Mouse (Mus musculus) midbrain, postnatal 0 days (tissue): ENCODE data around the gene Psmc3. TPM values are rescaled to one million over a fixed set of nuclear protein-coding genes. Genes with fewer than 3 reads are reported as not detected.
"Not testable (repeated sequence)": the region's sequence is repeated elsewhere in the genome, so short reads cannot be mapped to it uniquely, and the experiment has no call there.

Experiments
- ATAC-seq: fragments of 200-750 bp; cut with Nextera tagmentation; 2 replicates; pipeline ENCODE4 v1.8.0; 2017; ENCODE audit warnings: moderate number of reproducible peaks, mild to moderate bottlenecking, moderate TSS enrichment, moderate library complexity; ENCODE audit not compliant: low FRiP score
- DNase-seq: peaks from one replicate; pipeline ENCODE4 v3.0.0-alpha.2; 2015; ENCODE audit warnings: low spot score
- H3K27ac ChIP-seq: fragments of 300-500 bp; sonication (generic); 2 replicates; pipeline ENCODE4 v1.5.1; 2014; ENCODE audit warnings: low read depth, mild to moderate bottlenecking, low read length, mixed read lengths
- H3K27me3 ChIP-seq: fragments of 300-500 bp; sonication (generic); 2 replicates; pipeline ENCODE4 v1.6.1; 2014; ENCODE audit warnings: low read length, control low read depth, mixed read lengths; ENCODE audit not compliant: insufficient read depth
- H3K36me3 ChIP-seq: fragments of 300-500 bp; sonication (generic); 2 replicates; pipeline ENCODE4 v1.6.1; 2014; ENCODE audit warnings: low read length, control low read depth, mixed read lengths; ENCODE audit not compliant: insufficient read depth
- H3K4me1 ChIP-seq: fragments of 300-500 bp; sonication (generic); 2 replicates; pipeline ENCODE4 v1.6.1; 2014; ENCODE audit warnings: mild to moderate bottlenecking, control low read depth, antibody characterized with exemption, low read length, mixed read lengths; ENCODE audit not compliant: insufficient read depth
- H3K4me2 ChIP-seq: fragments of 300-500 bp; sonication (generic); 2 replicates; pipeline ENCODE4 v1.6.1; 2014; ENCODE audit warnings: low read depth, mild to moderate bottlenecking, low read length, mixed read lengths; ENCODE audit not compliant: poor library complexity, severe bottlenecking
- H3K4me3 ChIP-seq: fragments of 300-500 bp; sonication (generic); 2 replicates; pipeline ENCODE4 v1.5.1; 2014; ENCODE audit warnings: low read depth, mild to moderate bottlenecking, low read length, moderate library complexity
- H3K9ac ChIP-seq: fragments of 300-500 bp; sonication (generic); replicated peaks from 2 replicates; pipeline ENCODE4 v1.6.1; 2014; ENCODE audit warnings: mild to moderate bottlenecking, low read length, moderate library complexity, mixed read lengths; ENCODE audit not compliant: poor library complexity, severe bottlenecking
- H3K9me3 ChIP-seq: fragments of 300-500 bp; sonication (generic); 2 replicates; pipeline ENCODE4 v1.6.1; 2016; ENCODE audit warnings: low read length, control low read depth
- CTCF ChIP-seq: IDR thresholded peaks from 2 replicates; pipeline ENCODE4 v1.5.1; 2016; ENCODE audit warnings: antibody characterized with exemption, mild to moderate bottlenecking
- WGBS: fragments of 180-500 bp; shearing (Covaris S2); extraction: QIAGEN DNeasy Blood & Tissue Kit; methylation state at CpG from one replicate; pipeline ENCODE4 v1.1.7; 2014; 5-methylcytosine and 5-hydroxymethylcytosine counted together
- polyA plus RNA-seq: library from polyadenylated mRNA; unstranded; fragments of >200 nt; fragmentation: Nextera tagmentation; extraction: Ambion mirVana; gene quantifications from 2 replicates; pipeline ENCODE4 v1.2.1, GENCODE M21; 2015
- total RNA-seq: library from RNA; depleted of rRNA; stranded (reverse); fragments of >200 nt; gene quantifications from 2 replicates; pipeline ENCODE4 v1.2.3, GENCODE M21; 2014; rRNA removed

Psmc3 gene
- total RNA-seq (166 and 183 TPM in 2 replicates), polyA plus RNA-seq (245 and 253 TPM in 2 replicates)

DNA sequence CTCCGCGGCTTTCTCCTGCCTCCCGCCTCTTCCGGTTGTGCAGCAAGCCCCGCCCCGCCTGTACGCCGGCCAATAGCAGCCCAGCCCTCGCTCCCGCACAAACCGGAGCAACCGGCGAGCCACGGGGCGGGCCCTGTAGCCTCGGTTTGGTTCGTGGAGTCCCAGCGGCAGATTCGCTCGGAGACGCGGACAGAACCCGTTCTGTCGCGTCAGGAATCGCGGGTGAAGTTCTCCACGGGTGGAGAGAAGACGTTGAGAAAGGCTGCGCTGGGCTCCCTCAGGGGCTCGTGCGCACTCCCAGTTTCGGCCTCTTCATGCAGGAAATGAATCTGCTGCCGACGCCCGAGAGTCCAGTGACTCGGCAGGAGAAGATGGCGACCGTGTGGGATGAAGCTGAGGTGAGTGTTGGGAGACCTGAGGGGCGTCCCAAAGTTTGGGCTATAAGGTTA, at the start of gene Psmc3:
Psmc3 (plus strand) TSS at position 76 of the 449 bp plus-strand sequence.
- under 1% methylated on average over 40 of the region's 40 CpGs for WGBS
- peak within 1 kb of the TSS; percentile 84 for H3K9ac ChIP-seq
- H3K27ac ChIP-seq, result peak within 1 kb of the TSS; percentile 97
- H3K4me3 ChIP-seq, result peak within 1 kb of the TSS; percentile 80
- peak; percentile 98 for ATAC-seq
- DNase-seq, result peak; percentile 95
- peak within 1 kb of the TSS; percentile 85 for H3K4me2 ChIP-seq
- H3K4me1 ChIP-seq, result peaks cover 3% of the 10 kb centered on the region; the same call in 1 of the 2 replicates
- H3K36me3 ChIP-seq, result peaks cover 33% of the 10 kb centered on the region
- H3K27me3 ChIP-seq, result no peaks in the 10 kb centered on the region
- no peak for TF ChIP-seq CTCF
- H3K9me3 ChIP-seq, result no peaks in the 10 kb centered on the region

DNA sequence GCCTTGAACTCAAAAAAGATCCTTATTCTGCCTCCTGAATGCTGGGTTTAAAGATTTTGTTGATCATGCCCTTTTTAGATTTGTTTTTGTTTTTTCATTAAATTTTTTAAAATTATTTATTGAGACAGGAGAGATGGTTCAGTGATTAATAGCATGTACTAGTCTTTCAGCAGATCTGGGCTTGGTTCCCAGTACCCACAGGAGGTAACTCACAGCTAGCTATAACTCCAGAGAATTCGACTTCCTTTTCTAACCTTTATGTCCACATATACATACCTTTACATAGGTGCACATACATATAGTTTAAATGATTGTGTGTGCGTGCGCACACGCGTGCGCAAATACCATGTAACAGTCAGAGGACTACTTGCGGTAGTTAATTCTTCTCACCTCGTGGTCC, 45.3 kb upstream of the Psmc3 start:
- H3K4me1 ChIP-seq, result no peaks in the 10 kb centered on the region
- H3K9me3 ChIP-seq, result no peaks in the 10 kb centered on the region
- no peak overlapping the region for H3K4me3 ChIP-seq
- peaks cover 70% of the 10 kb centered on the region for H3K36me3 ChIP-seq
- DNase-seq (no peak), ATAC-seq (no peak)
- no peaks in the 10 kb centered on the region for H3K27me3 ChIP-seq
- H3K4me2 ChIP-seq, result no peak overlapping the region
- no peak overlapping the region for H3K9ac ChIP-seq
- no peak overlapping the region for H3K27ac ChIP-seq
- 98% methylated on average over 8 of the region's 8 CpGs for WGBS
- TF ChIP-seq CTCF, result no peak

DNA sequence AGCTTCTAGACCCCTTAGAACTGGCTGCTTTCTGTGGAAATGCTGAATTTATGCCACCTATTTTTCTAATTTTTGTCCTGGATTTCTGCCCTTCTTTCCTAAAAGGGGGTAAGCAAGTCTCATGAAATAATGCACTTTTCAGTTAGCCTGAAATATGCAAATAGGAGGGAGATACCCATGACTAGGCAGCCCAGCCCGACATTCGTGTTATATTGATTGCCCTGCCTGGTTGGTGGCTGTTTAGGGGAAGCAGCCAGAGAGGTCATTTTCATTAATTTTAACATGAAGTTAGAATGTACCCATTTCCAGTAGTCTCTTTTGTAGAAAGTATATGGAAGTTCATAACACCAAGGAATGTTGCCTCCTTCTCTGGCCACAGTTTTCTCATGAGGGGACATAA, 39.9 kb upstream of the Psmc3 start:
- WGBS, result 92% methylated on average over 2 of the region's 2 CpGs
- Histone ChIP-seq H3K27ac (no peak overlapping the region), H3K4me1 (no peaks in the 10 kb centered on the region), H3K9me3 (no peaks in the 10 kb centered on the region), H3K27me3 (no peaks in the 10 kb centered on the region), H3K4me2 (no peak overlapping the region), H3K4me3 (no peak overlapping the region), H3K36me3 (peaks cover 64% of the 10 kb centered on the region), H3K9ac (no peak overlapping the region)
- DNase-seq, result no peak
- no peak for ATAC-seq
- TF ChIP-seq CTCF, result no peak

DNA sequence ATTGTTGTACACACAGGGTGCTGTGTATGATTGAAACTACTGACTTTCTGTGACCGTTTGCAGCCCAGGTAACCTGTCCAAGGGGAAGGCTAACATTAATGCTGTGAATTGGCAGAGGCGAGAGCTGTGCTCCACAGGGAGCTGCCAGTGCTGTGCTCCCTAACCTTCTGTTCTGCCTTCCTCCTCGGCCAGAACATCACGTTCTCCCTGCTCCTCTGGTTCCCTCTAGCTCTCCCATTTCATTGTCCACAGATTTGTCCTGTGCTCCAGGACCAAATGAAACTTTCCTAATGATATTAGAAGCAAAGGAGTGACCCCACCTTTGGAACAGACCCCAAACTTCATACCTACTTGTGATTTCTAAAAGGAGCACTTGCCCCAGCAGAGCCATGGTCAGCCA, 38.4 kb upstream of the Psmc3 start:
- Histone ChIP-seq H3K4me2 (no peak overlapping the region), H3K27ac (no peak overlapping the region), H3K9ac (no peak overlapping the region), H3K4me3 (no peak overlapping the region), H3K4me1 (no peaks in the 10 kb centered on the region), H3K27me3 (no peaks in the 10 kb centered on the region), H3K36me3 (peaks cover 55% of the 10 kb centered on the region), H3K9me3 (no peaks in the 10 kb centered on the region)
- ATAC-seq (no peak), DNase-seq (no peak)
- TF ChIP-seq CTCF, result no peak
- 77% methylated on average over 4 of the region's 4 CpGs for WGBS

DNA sequence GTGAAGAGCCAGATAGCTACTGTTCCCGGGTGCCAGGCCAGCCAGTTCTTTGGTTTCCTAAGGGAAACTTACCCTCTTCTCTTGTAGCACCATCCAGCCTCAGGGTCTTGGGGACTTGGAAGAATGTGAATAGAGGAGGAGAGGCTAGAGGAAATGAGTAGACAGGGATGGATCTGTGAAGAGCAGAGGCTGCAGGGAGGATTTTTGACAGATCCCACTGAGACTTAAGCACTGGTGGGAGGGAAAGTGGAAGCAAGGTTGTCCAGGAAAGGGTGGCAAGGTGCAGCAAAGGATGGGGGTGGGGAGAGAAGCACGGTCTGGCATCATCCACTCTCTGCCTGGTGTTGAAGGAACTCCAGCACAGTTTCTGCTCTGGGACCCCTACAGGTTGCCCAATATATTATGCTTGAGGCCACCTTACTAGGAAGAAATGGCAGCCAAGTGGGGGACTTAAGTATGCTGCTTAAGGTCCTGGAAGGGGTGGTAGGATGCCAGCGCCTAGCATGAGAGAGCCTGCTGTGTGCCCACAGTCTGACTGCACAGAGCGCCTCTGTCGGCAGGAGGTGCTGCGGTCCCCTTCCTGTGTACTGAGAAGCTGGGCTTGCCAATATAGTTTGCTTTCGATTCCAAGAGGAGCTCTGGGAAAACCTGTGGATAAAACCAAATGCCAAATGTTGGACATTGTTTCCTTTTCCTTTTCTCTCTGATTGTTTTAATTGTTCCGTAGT, 35.6 kb upstream of the Psmc3 start:
- Histone ChIP-seq H3K4me1 (no peaks in the 10 kb centered on the region), H3K27ac (no peak overlapping the region; the same call in 1 of the 2 replicates), H3K4me3 (no peak overlapping the region), H3K4me2 (no peak overlapping the region), H3K9ac (no peak overlapping the region), H3K27me3 (no peaks in the 10 kb centered on the region), H3K36me3 (peaks cover 36% of the 10 kb centered on the region), H3K9me3 (no peaks in the 10 kb centered on the region)
- TF ChIP-seq CTCF, result peak; percentile 34; the same call in 1 of the 2 replicates
- peak; percentile 32 for DNase-seq
- ATAC-seq, result no peak
- 85% methylated on average over 8 of the region's 8 CpGs for WGBS

DNA sequence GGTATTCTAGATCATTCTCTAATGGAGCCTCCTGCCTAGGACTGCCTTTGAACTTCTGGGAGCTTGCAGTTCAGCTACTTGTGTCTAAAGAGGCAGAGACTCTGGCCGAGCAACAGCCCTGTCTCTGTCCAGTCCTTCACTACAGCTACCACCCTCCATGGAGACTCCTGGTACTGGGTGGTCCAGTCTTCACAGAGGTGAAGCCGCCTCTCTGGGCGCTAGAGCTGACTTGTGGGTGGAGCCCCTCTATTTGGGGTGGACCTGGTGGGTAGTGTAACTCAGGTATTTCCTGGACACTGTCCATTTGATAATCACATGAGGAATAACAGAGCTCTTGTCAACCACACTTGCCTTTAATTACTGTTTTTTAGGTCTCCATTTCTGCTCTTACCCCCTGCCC, 33.9 kb upstream of the Psmc3 start:
- no peak for TF ChIP-seq CTCF

DNA sequence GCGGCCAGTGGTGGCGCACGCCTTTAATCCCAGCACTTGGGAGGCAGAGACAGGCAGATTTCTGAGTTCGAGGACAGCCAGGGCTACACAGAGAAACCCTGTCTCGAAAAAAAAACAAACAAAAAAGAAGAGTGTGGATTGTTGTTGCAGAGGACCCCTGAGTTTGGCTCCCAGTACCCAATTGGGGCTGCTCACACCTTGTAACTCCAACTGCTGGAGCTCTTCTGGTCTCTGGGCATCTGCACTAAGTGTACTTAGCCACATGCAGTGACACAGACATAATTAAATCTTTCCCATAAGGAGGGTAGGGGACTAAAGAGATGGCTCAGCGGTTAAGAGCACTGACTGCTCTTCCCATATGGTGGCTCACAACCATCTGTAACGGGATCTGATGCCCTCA, 31.5 kb upstream of the Psmc3 start:
- H3K27me3 ChIP-seq, H3K4me3 ChIP-seq, H3K4me2 ChIP-seq, H3K9ac ChIP-seq, DNase-seq, H3K4me1 ChIP-seq, ATAC-seq, H3K9me3 ChIP-seq, H3K27ac ChIP-seq: not testable (repeated sequence)
- H3K36me3 ChIP-seq, result peaks cover 12% of the 10 kb centered on the region
- WGBS, result 96% methylated on average over 7 of the region's 7 CpGs

More for the DNA sequence above, 33.9 kb upstream of the Psmc3 start:
- ATAC-seq, result no peak
- DNase-seq, result no peak
- H3K27ac ChIP-seq, result no peak overlapping the region
- no peaks in the 10 kb centered on the region for H3K27me3 ChIP-seq
- H3K36me3 ChIP-seq, result peaks cover 20% of the 10 kb centered on the region
- WGBS, result 91% methylated on average over 3 of the region's 3 CpGs
- H3K4me2 ChIP-seq, result no peak overlapping the region
- H3K4me1 ChIP-seq, result no peaks in the 10 kb centered on the region
- no peak overlapping the region for H3K4me3 ChIP-seq
- no peaks in the 10 kb centered on the region for H3K9me3 ChIP-seq
- H3K9ac ChIP-seq, result no peak overlapping the region
